Mouse (Mus musculus) heart, postnatal 14 days (tissue): Measurements from ENCODE around the gene Shc4. TPM values are rescaled to one million over a fixed set of nuclear protein-coding genes. Genes with fewer than 3 reads are reported as not detected.

Experiments
- DNase-seq, 2 experiments: peaks; one replicate each; pipeline ENCODE4 v3.0.0; 2021 to 2022
- intact Hi-C: fragments of 180-260 bp; cut with DNase I; formaldehyde crosslinking; loops from one replicate; pipeline ENCODE4 v1.15.1; 2025
- long read RNA-seq, 2 experiments: library from polyadenylated mRNA; stranded (forward); transcript quantifications; one replicate each; pipeline ENCODE4 v2.0.0; 2021
- total RNA-seq, 2 experiments: library from RNA; stranded (reverse); gene quantifications; 2 replicates each; pipeline ENCODE4 v1.2.3; 2021

The Shc4 gene
- under 1 TPM; 0.34 to 0.72 TPM for total RNA-seq
- long read RNA-seq, experiment 1, result 0 reads
- long read RNA-seq, experiment 2, partial matches to known transcripts, result 0 of 1 reads
- long read RNA-seq, experiment 2, other reads (novel, unspliced or antisense), result 1 of 1 reads

- peak in 1 of 2 experiments; percentile 11 for DNase-seq
- intact Hi-C loops, result no loop called here
Measured at GRCm38 (mm10) chr2:125724086-125724430, at the start of gene Shc4. Gene Shc4 (minus strand): TSS chr2:125724148.

GRCm38 (mm10) chr2:125765029-125765428 is 41.1 kb upstream of the Shc4 start:
- intact Hi-C loops, result loop anchor here (5.0 kb wide), 1 partner anchor 62 kb away; no protein-coding TSS in a partner anchor
- DNase-seq, result peak; percentile 7 to 21

- intact Hi-C loops, result no loop called here
- DNase-seq, result no peak
Measured at GRCm38 (mm10) chr2:125764531-125764930, 40.6 kb upstream of the Shc4 start.

- intact Hi-C loops, result no loop called here
Measured at GRCm38 (mm10) chr2:125749330-125749729, 25.4 kb upstream of the Shc4 start.

GRCm38 (mm10) chr2:125739338-125739737 is 15.4 kb upstream of the Shc4 start:
- no peak for DNase-seq
- intact Hi-C loops, result no loop called here

More at GRCm38 (mm10) chr2:125749330-125749729, 25.4 kb upstream of the Shc4 start:
- DNase-seq, result no peak

GRCm38 (mm10) chr2:125738718-125739117 is 14.8 kb upstream of the Shc4 start:
- DNase-seq, result no peak
- intact Hi-C loops, result no loop called here

DNA sequence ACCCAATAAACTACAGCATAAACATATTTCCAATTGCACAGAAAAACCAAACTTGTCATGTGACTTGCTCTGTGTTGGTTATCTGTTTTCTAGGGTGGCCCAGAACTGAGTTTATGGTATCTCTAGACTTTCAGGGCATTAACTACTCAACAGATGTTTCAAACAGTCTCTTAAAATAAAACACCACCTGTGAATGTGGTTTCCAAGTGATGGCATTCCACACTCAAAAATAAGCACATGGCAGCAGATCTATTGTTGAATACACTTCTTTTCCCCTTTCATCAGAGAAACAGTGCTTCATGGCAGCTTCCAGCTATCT is 12.0 kb upstream of the Shc4 start:
- DNase-seq, result no peak
- intact Hi-C loops, result no loop called here

GRCm38 (mm10) chr2:125735333-125736024 is 11.5 kb upstream of the Shc4 start:
- intact Hi-C loops, result no loop called here

DNA sequence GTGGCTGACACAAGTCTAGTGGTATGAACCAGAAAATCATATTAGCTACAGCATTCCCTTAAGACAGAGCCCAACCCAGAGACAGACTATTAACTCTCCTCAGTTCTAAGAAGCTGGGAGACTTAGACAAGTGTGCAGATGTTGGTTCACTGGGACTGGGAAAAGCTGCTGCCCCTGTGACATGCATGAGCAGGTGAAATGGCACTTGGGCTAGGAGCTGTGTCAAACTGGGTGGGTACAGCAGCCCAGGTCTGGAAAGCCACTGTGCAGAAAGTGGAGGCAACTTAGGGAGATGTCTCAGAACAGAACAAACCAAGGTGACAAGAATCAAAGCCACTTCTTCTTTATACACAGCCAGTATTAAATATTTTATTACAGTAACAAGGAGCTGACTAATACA is 10.8 kb upstream of the Shc4 start:
- intact Hi-C loops, result loop anchor here (5.0 kb wide), 1 partner anchor 472 kb away; no protein-coding TSS in a partner anchor
- no peak for DNase-seq

More at GRCm38 (mm10) chr2:125735333-125736024, 11.5 kb upstream of the Shc4 start:
- DNase-seq, result no peak

- intact Hi-C loops, result loop anchor here (1.0 to 5.0 kb wide), 2 partner anchors 72 to 470 kb away; no protein-coding TSS in a partner anchor
- DNase-seq, result peak; percentile 96 to 98
Measured at GRCm38 (mm10) chr2:125731763-125732560, 8.0 kb upstream of the Shc4 start.

DNA sequence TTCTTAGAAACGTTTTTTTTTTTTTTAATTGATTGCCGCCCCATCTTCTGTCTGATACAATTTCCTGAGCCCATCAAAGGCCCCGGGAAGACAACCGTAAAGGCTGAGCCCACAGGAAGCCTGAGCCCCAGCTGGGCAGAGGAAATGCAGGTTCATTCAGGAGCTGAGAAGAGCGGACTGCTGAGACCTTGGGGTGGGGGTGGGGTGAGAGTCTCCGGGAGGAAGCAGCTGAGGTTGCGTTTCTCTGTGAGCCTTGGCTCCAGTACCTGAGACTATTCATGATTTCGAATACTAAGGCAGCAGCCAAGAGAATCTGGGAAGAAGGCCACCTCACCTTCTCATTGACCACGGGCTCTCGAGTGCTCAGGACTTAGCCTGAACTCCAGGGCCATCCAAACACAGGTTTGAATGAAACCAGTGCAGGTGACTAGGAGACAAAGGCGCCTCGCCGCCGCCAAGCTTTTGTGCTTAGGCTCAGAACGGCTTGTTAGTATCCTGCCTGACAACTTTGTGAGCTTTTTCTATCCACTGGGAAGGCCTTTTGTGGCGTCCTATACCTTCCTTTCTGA is 682 bp upstream of the Shc4 start:
- intact Hi-C loops, result no loop called here
- DNase-seq, result no peak

DNA sequence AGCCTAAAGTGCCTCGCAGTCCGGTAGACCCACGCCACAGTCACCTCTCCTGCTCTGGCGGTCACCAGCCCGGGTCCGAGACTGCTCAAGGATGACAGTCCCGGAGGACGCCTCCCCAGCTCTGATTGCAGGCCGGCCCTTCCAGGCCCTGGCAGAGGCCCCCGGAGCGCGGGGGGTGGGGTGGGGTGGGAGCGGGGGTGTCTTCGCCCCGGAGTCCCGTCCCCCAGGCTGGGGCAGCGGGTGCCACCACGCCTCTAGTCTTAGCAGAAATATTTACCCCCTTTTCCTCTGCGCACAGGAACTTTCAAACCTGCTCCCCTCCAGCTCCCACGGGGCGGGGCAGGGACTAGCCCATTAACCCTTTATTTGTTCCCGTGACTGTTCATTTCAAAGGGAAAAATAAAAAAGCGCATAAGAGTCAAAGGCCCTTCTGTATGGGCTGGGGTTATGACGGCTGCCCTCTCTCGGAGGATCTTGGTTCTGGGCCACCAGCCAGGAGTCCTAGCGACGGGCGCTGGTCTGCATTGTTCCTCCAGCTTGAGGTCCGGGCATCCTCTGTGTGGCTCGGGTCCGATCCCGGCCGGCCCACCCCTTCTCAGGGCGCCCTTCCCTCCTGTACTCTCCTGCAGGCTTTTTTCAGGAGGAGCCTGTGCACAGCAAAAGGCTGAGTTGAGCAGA is 401 bp downstream of the Shc4 start:
- peak; percentile 53 to 67 for DNase-seq

DNA sequence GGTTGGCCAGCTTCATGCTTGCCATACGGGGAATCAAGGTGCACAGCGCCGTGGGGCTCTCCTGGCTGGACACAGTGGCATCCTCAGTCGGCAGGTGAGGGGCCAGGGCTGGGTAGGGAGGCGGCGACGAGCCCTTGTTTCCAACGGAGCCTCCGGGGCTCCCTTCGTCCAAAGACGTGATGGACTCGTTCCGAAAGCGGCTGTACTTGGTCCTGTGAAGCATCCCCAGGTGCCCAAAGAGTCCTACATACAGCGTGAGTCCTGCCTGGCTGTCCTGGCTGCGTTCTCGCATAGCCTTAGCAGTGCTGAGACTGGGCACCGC is 901 bp downstream of the Shc4 start:
- intact Hi-C loops, result no loop called here
- no peak for DNase-seq

More for the DNA sequence above, 401 bp downstream of the Shc4 start:
- intact Hi-C loops, result no loop called here

GRCm38 (mm10) chr2:125716599-125716998 is 7.3 kb downstream of the Shc4 start:
- DNase-seq, result no peak
- intact Hi-C loops, result no loop called here

GRCm38 (mm10) chr2:125706510-125706921 is 17.4 kb downstream of the Shc4 start:
- intact Hi-C loops, result no loop called here
- DNase-seq, result no peak

DNA sequence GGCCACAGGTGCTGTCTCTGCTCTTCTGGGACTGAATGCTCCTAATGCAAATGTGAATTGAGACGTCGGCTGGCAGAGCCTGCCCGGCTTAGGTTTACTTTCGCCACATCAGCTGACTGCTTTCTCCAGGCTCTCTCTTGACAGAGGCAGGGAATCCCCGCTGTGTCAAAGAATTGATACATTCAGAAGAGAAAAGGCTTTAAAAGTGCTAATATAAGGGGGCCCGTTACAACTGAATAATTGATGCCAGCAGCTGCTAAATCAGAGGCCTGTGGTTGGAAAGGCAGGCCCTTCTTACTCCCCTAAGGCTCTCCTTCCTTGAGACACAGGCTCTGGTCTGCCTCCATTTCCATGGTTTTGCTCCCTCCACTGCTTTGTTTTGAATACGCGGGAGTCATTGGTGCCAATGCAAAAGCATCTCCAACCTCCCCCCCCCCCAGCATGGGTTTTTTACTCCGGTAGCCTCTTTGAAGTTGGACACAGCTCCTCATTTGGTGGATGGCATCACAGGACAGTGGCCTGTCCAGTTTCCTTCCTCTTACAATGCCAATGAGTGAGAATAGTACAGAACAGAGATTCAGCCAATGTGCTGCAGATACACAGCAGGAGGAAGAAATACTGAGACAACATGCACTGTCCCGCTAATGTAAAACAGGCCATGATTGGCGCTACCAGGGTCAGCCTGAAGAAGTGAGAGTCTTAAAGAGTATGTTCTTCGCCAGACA is 18.9 kb downstream of the Shc4 start:
- intact Hi-C loops, result no loop called here
- DNase-seq, result no peak

DNA sequence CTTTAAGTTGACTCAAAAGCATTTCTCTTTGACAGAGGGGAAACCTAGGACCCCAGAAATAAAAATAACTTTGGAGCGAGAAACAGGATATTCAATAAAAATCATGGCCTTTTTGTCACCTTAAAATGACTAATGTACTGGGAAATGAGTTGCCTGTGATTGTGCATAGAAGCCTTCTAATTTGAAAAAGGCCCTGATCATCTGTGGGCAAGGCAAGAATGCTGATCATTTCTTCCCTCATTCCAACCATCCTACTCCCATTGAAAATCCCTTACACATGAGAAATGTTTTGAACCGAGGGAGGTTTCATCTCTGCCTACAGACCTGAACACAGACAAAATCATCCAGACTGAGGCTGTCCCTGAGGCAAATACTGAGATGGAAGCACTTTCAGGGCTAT is 21.1 kb downstream of the Shc4 start:
- intact Hi-C loops, result no loop called here
- no peak for DNase-seq

- intact Hi-C loops, result no loop called here
- DNase-seq, result no peak
Measured at GRCm38 (mm10) chr2:125701606-125702005, 22.3 kb downstream of the Shc4 start.

DNA sequence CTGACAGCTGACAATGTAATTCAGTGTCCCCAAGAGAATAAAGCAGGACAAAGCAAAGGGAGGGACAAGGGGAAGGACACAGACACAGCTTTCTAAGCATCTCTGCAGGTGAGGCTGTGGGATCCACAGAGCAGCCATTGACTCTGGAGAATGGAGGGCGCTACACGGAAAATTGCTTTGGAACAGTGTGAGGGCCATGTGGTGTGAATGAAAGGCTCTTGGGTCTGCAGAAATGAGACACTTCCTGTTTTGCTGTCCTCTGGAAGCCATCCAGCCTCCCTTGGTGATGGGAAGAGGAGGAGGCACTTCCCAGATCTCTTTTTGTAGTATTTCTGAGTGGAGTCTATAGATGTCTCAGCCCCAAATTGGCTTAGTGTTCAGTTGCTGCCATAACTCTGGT is 27.7 kb downstream of the Shc4 start:
- peak; percentile 44 to 70 for DNase-seq
- intact Hi-C loops, result no loop called here

- intact Hi-C loops, result no loop called here
- no peak for DNase-seq
Measured at GRCm38 (mm10) chr2:125694798-125695197, 29.1 kb downstream of the Shc4 start.
